Mouse (Mus musculus): ENCODE results near the gene Mpo.

DNA sequence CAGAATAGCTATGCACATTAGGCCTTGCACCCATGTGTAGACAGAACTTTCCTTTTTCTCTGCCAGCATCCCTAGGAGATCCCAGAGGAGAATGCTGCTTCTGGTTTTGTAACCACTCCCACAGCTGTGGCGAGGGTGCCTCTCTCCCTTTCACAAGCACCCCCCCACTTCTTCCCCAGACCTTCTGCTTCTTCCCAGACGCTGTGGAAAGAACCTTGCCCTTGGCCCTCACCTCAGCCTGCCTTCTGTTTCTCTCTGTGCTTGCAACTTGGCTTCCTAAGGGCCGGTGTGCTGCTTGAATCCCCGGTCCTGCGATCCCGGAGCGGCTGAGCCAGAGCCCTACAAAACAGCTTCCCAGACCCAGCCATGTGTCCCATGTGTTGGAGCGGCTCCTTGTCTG is 42.4 kb upstream of the Mpo start:
- TF ChIP-seq CTCF (IDR thresholded peaks at IDR 0.05; ENCODE audit: low read depth) (no peak), EP300 (IDR thresholded peaks at IDR 0.05; ENCODE audit: low read depth) (no peak)
